Mouse (Mus musculus) MEL (cell line): ENCODE results near the gene Gm42417. TPM values are rescaled to one million over a fixed set of nuclear protein-coding genes. Genes with fewer than 3 reads are reported as not detected.

Source experiments
- DNase-seq: peaks from one replicate; pipeline ENCODE4 v3.0.0; 2011; ENCODE audit warnings: low read depth, low spot score
- H3K27ac ChIP-seq: 2 replicates; pipeline ENCODE4 v1.5.1; 2012; ENCODE audit warnings: low read depth, mild to moderate bottlenecking, control low read depth, low read length, moderate library complexity; ENCODE audit not compliant: control insufficient read depth
- H3K27me3 ChIP-seq, 2 experiments: fragments of 150-350 bp in 1 of 2; sonication (generic) in 1 of 2; 2 replicates each; pipeline ENCODE4 v1.6.1; 2012; ENCODE audit warnings: low read length in 2 of 2, mild to moderate bottlenecking in 2 of 2, improper control_type of control experiment in 1 of 2, moderate library complexity in 1 of 2; ENCODE audit not compliant: insufficient read depth in 2 of 2, control insufficient read depth in 1 of 2
- H3K36me3 ChIP-seq, 2 experiments: 2 replicates each; pipeline ENCODE4 v1.6.1; 2012 to 2014; ENCODE audit warnings: low read length in 2 of 2, improper control_type of control experiment in 1 of 2, inconsistent platforms in 1 of 2, mild to moderate bottlenecking in 1 of 2; ENCODE audit not compliant: insufficient read depth in 2 of 2, control insufficient read depth in 1 of 2
- H3K4me1 ChIP-seq, 2 experiments: fragments of 150-350 bp in 1 of 2; sonication (generic) in 1 of 2; 2 replicates each; pipeline ENCODE4 v1.6.1; 2012; ENCODE audit warnings: low read length in 2 of 2, improper control_type of control experiment in 1 of 2, mild to moderate bottlenecking in 1 of 2; ENCODE audit not compliant: insufficient read depth in 2 of 2, control insufficient read depth in 1 of 2
- H3K4me3 ChIP-seq, 2 experiments: fragments of 150-350 bp in 1 of 2; sonication (generic) in 1 of 2; 2 replicates each; pipeline ENCODE4 v1.5.1; 2012; ENCODE audit warnings: low read depth in 2 of 2, low read length in 2 of 2, mild to moderate bottlenecking in 2 of 2, moderate library complexity in 2 of 2, control low read depth in 1 of 2, improper control_type of control experiment in 1 of 2; ENCODE audit not compliant: control insufficient read depth in 1 of 2, insufficient read depth in 1 of 2
- H3K79me2 ChIP-seq: 2 replicates; pipeline ENCODE4 v1.6.1; 2012; ENCODE audit warnings: mild to moderate bottlenecking, low read length, moderate library complexity; ENCODE audit not compliant: control insufficient read depth, poor library complexity, insufficient read depth
- H3K9ac ChIP-seq: 2 replicates; pipeline ENCODE4 v1.6.1; 2012; ENCODE audit warnings: low read depth, mild to moderate bottlenecking, control low read depth, low read length, moderate library complexity; ENCODE audit not compliant: control insufficient read depth, poor library complexity, severe bottlenecking
- H3K9me3 ChIP-seq: fragments of 150-350 bp; sonication (generic); replicated peaks from 2 replicates; pipeline ENCODE4 v1.6.1; 2012; ENCODE audit warnings: mild to moderate bottlenecking, low read length, improper control_type of control experiment, moderate library complexity; ENCODE audit not compliant: insufficient read depth
- CTCF ChIP-seq, 3 experiments: IDR thresholded peaks in 2 of 3; conservative IDR thresholded peaks in 1 of 3; 2 replicates each; pipeline ENCODE4 v1.5.1; 2011 to 2012; ENCODE audit warnings: low read length in 3 of 3, low read depth in 2 of 3, mild to moderate bottlenecking in 2 of 3, improper control_type of control experiment in 1 of 3, inconsistent platforms in 1 of 3, mixed read lengths in 1 of 3, moderate library complexity in 1 of 3; ENCODE audit not compliant: control insufficient read depth in 1 of 3, insufficient read depth in 1 of 3, poor library complexity in 1 of 3, severe bottlenecking in 1 of 3
- ETS1 ChIP-seq: IDR thresholded peaks from 2 replicates; pipeline ENCODE4 v1.6.1; 2012; ENCODE audit warnings: low read depth, mild to moderate bottlenecking, inconsistent platforms, low read length, improper control_type of control experiment, moderate library complexity
- GATA1 ChIP-seq: IDR thresholded peaks from 2 replicates; pipeline ENCODE4 v1.6.1; 2011; ENCODE audit warnings: low read depth, low read length, improper control_type of control experiment
- MAZ ChIP-seq: IDR thresholded peaks from 2 replicates; pipeline ENCODE4 v1.6.1; 2012; ENCODE audit warnings: low read depth, mild to moderate bottlenecking, inconsistent platforms, low read length, improper control_type of control experiment
- MEF2A ChIP-seq: IDR thresholded peaks from 2 replicates; pipeline ENCODE4 v1.6.1; 2014; ENCODE audit warnings: low read depth, mild to moderate bottlenecking, inconsistent platforms, low read length, improper control_type of control experiment; ENCODE audit not compliant: poor library complexity, insufficient replicate concordance, severe bottlenecking; ENCODE audit errors: extremely low read depth
- NELFE ChIP-seq: IDR thresholded peaks from 2 replicates; pipeline ENCODE4 v1.6.1; 2011; ENCODE audit warnings: low read depth, low read length, improper control_type of control experiment
- NRF1 ChIP-seq: IDR thresholded peaks from 2 replicates; pipeline ENCODE4 v1.6.1; 2014; ENCODE audit warnings: low read depth, mild to moderate bottlenecking, inconsistent platforms, low read length, improper control_type of control experiment, moderate library complexity; ENCODE audit not compliant: poor library complexity, insufficient read depth, severe bottlenecking
- POLR2A ChIP-seq, 2 experiments: IDR thresholded peaks; 2 replicates each; pipeline ENCODE4 v1.6.1; 2011 to 2012; ENCODE audit warnings: low read length in 2 of 2, mild to moderate bottlenecking in 2 of 2, control low read depth in 1 of 2, improper control_type of control experiment in 1 of 2, low read depth in 1 of 2, moderate library complexity in 1 of 2; ENCODE audit not compliant: control insufficient read depth in 1 of 2, insufficient read depth in 1 of 2, poor library complexity in 1 of 2
- POLR2AphosphoS5 ChIP-seq: IDR thresholded peaks from 2 replicates; pipeline ENCODE4 v1.6.1; 2012; ENCODE audit warnings: low read depth, borderline replicate concordance, mild to moderate bottlenecking, inconsistent platforms, low read length, moderate library complexity, mixed read lengths
- RAD21 ChIP-seq: IDR thresholded peaks from 2 replicates; pipeline ENCODE4 v1.6.1; 2011; ENCODE audit warnings: mild to moderate bottlenecking, low read depth, low read length, improper control_type of control experiment
- SMC3 ChIP-seq: IDR thresholded peaks from 2 replicates; pipeline ENCODE4 v1.6.1; 2011; ENCODE audit warnings: low read depth, low read length, improper control_type of control experiment
- TAL1 ChIP-seq: IDR thresholded peaks from 2 replicates; pipeline ENCODE4 v1.6.1; 2012; ENCODE audit warnings: mild to moderate bottlenecking, inconsistent platforms, low read length, moderate library complexity, mixed read lengths
- UBTF ChIP-seq: IDR thresholded peaks from 2 replicates; pipeline ENCODE4 v1.6.1; 2012; ENCODE audit warnings: low read depth, mild to moderate bottlenecking, inconsistent platforms, low read length, improper control_type of control experiment, moderate library complexity, borderline replicate concordance; ENCODE audit not compliant: insufficient read depth
- USF1 ChIP-seq: IDR thresholded peaks from 2 replicates; pipeline ENCODE4 v1.6.1; 2014; ENCODE audit warnings: low read depth, mild to moderate bottlenecking, inconsistent platforms, low read length, improper control_type of control experiment, moderate library complexity
- USF2 ChIP-seq, 2 experiments: IDR thresholded peaks; 2 replicates each; pipeline ENCODE4 v1.6.1; 2011 to 2012; ENCODE audit warnings: improper control_type of control experiment in 2 of 2, low read length in 2 of 2, borderline replicate concordance in 1 of 2, inconsistent platforms in 1 of 2, low read depth in 1 of 2, mild to moderate bottlenecking in 1 of 2; ENCODE audit not compliant: insufficient read depth in 1 of 2
- ZC3H11A ChIP-seq: IDR thresholded peaks from 2 replicates; pipeline ENCODE4 v1.6.1; 2012; ENCODE audit warnings: low read depth, mild to moderate bottlenecking, inconsistent platforms, low read length, improper control_type of control experiment
- ZKSCAN1 ChIP-seq: IDR thresholded peaks from 2 replicates; pipeline ENCODE4 v1.6.1; 2012; ENCODE audit warnings: low read depth, mild to moderate bottlenecking, inconsistent platforms, low read length, improper control_type of control experiment, moderate library complexity
- polyA plus RNA-seq, 2 experiments: library from polyadenylated mRNA; stranded (reverse) in 1 of 2; unstranded in 1 of 2; fragments of >175 nt in 1 of 2; fragments of >200 nt in 1 of 2; gene quantifications; 2 replicates each; pipeline versions ENCODE4 v1.2.1 to v1.2.4; 2012; ENCODE audit warnings: low replicate concordance in 2 of 2, low read depth in 1 of 2; ENCODE audit not compliant: insufficient read length in 2 of 2, insufficient read depth in 1 of 2, missing spikeins in 1 of 2
- total RNA-seq: library from RNA; depleted of rRNA; stranded (reverse); fragments of 300-350 nt; gene quantifications from 2 replicates; pipeline ENCODE4 v1.2.3, GENCODE M21; 2012

Gene Gm42417
- total and polyA plus RNA-seq, 3 experiments: 0.74 TPM; not detected in 2

DNA sequence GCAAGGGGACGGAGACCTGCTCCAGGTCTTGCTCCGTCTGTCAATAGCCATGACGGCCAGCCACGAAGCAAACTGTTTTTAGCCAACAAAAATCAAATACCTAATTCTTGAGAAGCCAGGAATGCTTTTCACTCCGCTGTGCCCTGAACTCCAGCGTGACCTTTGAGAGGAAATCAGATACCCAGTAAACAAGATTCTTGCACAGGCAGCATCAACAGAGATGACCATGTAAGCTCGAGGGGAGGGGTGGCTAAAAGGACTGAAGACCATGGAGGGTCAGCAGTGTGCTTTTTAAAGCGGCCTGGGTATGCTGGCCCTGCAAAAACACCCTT lies 2.9 kb downstream of the Gm42417 start:
- no peak overlapping the region for H3K27ac ChIP-seq
- no peak overlapping the region for H3K4me3 ChIP-seq
- H3K27me3 ChIP-seq: no peaks in the 10 kb centered on the region
- no peak for DNase-seq
- H3K79me2 ChIP-seq: no peaks in the 10 kb centered on the region
- TF ChIP-seq NELFE: no peak
- TF ChIP-seq SMC3: no peak
- no peak for TF ChIP-seq POLR2AphosphoS5
- TF ChIP-seq MAZ: no peak
- no peak for TF ChIP-seq GATA1
- no peak for TF ChIP-seq NRF1
- H3K36me3 ChIP-seq: no peaks in the 10 kb centered on the region
- peaks cover 0 to 4% of the 10 kb centered on the region in 2 experiments; a peak in 2 of 4 replicates for H3K4me1 ChIP-seq
- no peaks in the 10 kb centered on the region for H3K9me3 ChIP-seq
- H3K9ac ChIP-seq: no peak overlapping the region

DNA sequence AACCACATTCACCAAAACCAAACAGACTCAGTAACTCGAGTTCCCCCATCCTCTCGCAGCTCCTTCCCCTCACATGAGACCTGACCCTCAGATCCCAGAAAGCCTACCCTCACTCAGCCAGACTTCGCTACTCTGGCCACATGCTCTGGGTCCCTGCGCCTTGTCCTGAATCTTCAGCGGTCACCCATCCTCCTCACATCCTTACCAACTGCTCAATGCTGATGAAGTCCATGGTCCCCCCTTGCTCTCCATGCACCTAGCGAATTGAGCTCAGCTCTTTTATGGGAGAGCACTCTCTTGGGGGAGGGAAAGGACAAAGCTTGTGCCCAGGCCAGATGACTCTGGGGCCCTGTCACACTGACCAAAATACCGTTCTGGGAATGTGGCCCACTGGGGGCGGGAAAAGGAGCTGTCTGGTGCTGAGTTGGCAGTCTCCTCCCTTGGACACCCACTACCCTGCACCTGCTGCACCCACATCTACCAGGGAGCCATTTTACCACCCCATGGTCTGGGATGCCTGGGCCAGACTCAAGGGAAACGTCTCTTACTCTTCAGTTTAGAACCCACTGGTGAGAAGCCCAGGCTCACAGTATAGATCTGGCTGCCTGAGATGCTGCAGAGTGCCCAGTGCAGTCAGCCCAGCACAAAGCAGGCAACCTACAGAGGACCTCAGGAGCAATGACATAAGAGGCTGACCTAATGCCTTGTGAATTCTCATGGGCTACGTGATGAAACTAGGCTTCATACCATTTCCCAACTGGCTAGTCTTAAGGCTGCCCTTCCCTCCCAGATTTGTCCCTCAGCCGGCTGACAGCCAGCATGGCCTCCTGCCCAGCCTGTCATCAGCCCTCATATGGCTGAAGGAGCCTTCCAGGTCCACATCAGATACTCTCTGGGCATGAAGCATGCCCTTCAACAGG lies 3.5 kb downstream of the Gm42417 start:
- H3K9ac ChIP-seq: no peak overlapping the region
- H3K4me3 ChIP-seq: no peak overlapping the region
- H3K27ac ChIP-seq: no peak overlapping the region
- DNase-seq: no peak
- no peaks in the 10 kb centered on the region for H3K9me3 ChIP-seq
- H3K27me3 ChIP-seq: no peaks in the 10 kb centered on the region
- peaks cover 0 to 4% of the 10 kb centered on the region in 2 experiments; a peak in 2 of 4 replicates for H3K4me1 ChIP-seq
- H3K36me3 ChIP-seq: no peaks in the 10 kb centered on the region
- TF ChIP-seq UBTF (no peak), USF2 (IDR thresholded peaks at IDR 0.05; ENCODE audit: borderline replicate concordance in 1 of 2, insufficient read depth in 1 of 2, low read depth in 1 of 2, low read length in 2 of 2) (no peak), ZKSCAN1 (no peak), MEF2A (no peak), SMC3 (no peak), TAL1 (no peak), ZC3H11A (no peak), MAZ (no peak), GATA1 (no peak), CTCF (IDR thresholded peaks at IDR 0.05 in 2 of 3, conservative IDR thresholded peaks at IDR 0.05 in 1 of 3; ENCODE audit: control insufficient read depth in 1 of 3, insufficient read depth in 1 of 3, low read depth in 2 of 3, low read length in 3 of 3, poor library complexity in 1 of 3, severe bottlenecking in 1 of 3) (no peak), NELFE (no peak), POLR2AphosphoS5 (no peak), ETS1 (no peak), RAD21 (no peak), POLR2A (IDR thresholded peaks at IDR 0.05; ENCODE audit: control insufficient read depth in 1 of 2, insufficient read depth in 1 of 2, low read depth in 1 of 2, low read length in 2 of 2, poor library complexity in 1 of 2) (no peak), NRF1 (no peak), USF1 (no peak)
- no peaks in the 10 kb centered on the region for H3K79me2 ChIP-seq
